Mouse (Mus musculus): ENCODE measurements at regions not wholly inside any gene's neighbourhood (a gene's known extent, or its start where the extent isn't known, plus 50 kb on each side); places are given as distances from the start of the nearest gene placed in this dataset.

DNA sequence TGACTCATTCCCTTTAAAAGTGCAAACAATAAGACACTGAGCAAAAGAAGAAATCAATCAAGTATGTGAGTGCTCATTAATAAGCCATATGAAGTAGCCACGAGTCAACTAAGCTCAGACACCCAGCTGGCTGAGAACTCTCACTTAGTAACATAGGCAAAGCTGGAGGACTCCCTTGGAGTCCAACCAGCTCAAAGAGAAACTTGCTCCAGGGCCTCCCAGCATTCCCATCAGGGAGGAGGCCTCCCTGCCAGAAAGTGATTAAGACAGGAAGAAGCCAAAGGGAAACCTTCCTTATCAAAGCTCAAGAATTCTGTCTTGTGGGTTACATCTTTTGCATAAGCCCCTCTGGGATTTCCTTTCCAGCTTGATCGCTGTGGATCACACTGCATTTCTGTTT, 213.7 kb upstream of the Fermt1 start:
- TF ChIP-seq CTCF (IDR thresholded peaks at IDR 0.05; ENCODE audit: control insufficient read depth, insufficient read depth, insufficient replicate concordance, low read depth, low read length) (no peak), POLR2A (IDR thresholded peaks at IDR 0.05; ENCODE audit: control insufficient read depth, low read depth, low read length) (no peak)

All from testis, adult 2 months (tissue).